Mouse (Mus musculus) 3T3-L1 (cell line): Measurements from ENCODE around the gene Med27.
A peak's percentile ranks its signal among the peaks of the same experiment; 100 is the strongest.

Experiments used
- DNase-seq: peaks from one replicate; pipeline ENCODE4 v3.0.0-alpha.2; 2015; ENCODE audit warnings: low read depth, low spot score

The Med27 gene

DNA sequence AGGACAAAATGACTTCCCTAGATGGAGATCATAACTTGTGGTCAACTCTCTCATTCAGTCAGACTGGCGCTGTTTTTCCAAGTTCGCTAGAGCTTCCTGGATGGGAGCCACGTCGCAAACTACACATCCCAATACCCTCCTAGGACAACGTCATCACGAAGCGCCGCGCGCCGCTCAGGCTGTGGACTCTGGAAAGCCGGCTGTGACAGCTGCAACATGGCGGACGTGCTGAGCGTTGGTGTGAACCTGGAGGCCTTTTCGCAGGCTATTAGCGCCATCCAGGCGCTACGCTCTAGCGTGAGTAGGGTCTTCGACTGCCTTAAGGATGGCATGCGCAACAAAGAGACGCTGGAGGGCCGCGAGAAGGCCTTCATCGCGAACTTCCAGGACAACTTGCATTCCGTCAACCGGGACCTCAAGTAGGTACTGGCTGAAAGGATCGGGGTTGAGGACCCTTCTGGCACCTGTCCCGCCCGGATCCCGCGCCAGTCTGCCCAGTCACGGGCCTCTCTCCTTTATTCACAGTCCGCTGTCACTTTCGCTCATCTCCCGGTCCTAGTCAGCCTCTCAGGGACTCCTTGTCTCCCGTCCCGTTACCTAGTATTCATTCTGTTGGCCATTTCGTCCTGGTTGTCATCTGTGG lies at the start of gene Med27:
TSS of gene Med27 (plus strand) at position 191 of the 643 bp plus-strand sequence.
- DNase-seq: peak; percentile 98

DNA sequence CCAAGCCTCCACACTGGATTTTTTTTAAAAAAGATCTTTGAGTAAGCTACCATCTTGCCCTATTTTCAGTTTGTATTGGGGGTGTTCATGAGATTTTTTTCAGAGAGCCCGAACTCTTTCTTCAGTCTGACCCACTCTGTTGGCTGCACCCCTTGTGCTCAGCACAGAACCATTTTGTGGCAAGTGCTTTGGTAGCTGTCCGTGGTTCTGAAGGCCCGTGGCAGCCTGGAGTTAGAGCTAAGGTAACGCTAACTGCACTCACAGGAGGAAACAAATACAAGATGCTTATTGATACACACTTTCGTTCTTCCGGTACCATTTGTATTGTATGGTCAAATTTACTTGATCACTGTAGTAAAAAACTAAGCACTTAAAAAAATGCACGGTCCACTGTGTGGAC lies 36.7 kb upstream of the Med27 start:
- peak; percentile 52 for DNase-seq

DNA sequence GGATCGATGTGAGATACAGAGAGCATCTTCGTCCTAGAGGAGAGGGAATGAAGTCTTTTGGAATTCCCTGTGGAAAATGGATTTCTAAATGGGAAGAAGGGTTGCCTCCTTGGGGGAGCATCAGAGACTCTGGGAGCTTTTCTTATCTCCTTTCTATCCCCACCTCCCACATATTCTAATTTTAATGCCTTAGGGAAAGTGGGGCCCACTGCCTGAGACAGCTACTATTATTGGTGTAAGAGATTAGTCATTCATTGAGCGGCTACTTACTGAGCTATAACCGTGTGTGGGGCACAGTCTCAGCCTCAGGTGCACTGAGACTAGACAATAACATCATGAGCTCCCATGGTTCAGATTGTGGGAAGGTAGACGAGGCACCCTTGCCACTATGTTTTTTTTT lies 34.6 kb upstream of the Med27 start:
- no peak for DNase-seq

DNA sequence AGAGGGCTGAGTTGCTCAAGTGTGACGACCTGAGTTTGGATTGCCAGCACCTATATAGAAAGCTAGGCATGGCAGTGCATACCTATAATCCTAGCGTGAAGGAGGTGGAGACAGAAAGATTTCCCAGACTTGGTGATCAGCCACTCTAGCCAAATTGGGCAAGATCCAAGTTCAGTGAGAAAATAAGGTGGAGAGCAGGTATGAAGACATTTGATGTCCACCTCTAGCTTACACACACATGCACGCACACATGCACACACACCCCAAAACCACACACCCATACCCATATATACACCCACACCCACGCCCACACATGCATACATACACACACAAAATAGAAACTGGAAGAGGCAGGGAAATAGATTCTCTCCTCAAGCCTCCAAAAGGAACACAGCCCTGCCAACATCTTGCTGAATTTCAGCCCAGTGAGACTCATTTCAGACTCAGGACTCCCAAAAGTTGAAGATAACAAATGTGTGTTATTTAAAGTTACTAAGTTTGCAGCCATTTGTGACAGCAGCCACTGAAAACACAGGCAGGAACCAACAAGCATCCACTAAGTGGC lies 28.6 kb upstream of the Med27 start:
- no peak for DNase-seq

DNA sequence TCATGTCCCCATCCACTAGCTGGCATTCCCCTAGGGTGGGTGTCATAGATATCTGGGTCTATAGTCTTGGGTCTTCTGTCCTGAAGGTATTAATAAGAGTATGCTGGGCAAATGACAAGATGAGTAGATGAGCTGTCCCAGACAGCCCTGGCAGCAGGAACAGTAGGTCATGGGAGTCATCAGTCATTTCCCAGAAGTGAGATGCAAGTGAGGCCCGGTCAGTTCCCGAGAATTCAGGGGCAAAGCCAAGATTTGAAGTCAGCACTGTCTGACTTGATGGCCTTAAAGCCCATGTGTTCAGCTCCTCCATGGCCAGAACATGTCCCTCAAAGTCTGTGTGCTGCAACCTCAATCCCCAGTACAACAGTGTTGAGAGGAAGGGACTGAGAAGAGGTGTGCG lies 28.0 kb upstream of the Med27 start:
- no peak for DNase-seq

DNA sequence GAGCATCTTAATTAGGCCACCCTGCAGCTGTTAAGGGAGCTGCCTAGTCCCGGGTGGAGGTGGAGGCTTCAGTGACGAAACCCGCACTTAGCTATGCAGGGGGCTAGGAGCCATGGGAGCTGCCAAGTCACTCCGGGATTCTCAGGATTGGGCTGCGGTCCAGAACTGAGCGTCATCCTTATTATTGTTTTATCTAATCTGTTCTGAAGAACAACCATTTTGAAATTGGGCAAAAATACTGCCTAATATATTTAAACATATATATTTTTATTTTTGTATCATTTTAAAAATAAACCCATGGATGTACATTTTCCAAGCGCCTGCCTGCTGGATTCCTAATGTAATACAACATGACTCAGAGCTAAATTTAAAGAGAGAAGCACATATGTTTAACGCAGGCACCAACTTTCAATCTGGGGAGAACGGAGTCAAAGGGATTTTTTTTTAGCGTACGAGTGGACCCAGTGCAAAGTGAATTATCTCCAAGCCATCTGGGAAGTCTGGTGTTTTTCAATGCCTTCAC lies 26.3 kb upstream of the Med27 start:
- DNase-seq: no peak

DNA sequence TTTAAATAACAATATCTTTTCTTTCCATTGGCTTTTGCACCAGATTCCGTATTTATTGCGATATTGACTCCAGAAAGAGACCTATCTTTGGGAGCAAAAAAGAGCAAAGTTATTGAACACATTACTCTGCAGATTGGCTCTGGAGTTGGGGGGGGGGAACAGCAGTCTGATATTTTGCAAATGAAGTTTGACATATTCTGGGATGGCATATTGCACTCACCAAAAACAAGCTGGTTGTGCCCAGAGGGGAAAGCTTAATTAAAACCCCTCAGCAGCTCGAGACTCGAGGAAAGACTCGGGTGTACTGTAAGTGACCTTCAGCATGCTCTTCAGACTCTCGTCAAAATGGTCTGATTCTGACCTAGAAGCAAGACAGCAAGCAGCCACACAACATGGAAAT lies 25.8 kb upstream of the Med27 start:
- DNase-seq: no peak

DNA sequence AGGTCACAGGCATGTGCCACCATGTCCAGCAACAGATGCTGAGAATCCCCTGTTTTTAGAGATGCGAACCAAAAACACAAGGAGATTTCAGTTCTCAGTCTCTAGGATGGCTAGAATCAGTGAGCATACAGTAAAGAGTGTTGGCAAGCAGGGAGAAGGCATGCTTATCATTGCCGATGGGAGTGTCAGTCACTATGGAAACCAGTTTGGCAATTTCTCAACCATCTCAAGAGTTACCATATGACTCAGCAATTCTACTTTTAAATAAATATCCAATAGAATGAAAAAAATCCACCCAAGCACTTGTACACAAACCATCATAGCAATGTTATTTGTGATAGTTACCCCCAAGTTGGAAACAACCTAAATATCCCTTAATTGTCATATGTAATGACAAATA lies 22.2 kb upstream of the Med27 start:
- peak; percentile 85 for DNase-seq

DNA sequence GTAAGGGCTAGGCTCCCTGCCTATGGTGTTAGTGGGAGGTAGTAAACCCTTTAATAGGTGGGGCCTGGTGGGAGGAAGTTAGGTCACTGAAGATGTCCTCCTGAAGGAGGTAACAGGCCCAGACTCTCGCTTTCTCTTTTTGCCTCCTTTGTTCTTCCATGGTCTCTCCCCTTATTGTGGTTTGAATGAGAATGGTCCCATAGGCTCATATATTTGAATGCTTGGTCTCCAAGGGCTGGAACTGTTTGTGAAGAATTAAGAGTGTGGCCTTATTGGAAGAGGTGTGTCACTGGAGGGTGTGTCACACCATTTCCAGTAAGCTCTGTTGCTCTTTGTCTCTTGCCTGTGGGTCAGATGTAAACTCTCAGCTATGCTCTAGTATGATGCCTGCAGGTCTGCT lies 16.1 kb upstream of the Med27 start:
- no peak for DNase-seq

DNA sequence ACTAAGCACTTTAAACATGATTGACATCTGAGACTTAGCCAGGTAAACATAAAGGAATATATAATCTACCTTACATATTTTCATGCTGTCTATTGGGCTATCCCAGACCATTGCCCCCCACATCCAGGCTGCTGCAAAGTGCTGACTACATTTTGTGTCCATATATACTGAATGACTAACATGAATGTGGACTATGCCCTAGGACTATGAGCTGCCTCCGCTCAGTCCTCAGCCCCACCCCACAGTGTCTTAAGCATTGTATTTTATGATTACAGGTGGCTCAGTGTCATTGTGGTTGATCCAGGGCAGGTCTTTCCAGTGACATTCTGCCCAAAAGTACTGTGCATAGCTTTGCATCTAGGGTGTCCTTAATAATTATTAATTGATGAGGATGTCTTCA lies 8.2 kb upstream of the Med27 start:
- no peak for DNase-seq

DNA sequence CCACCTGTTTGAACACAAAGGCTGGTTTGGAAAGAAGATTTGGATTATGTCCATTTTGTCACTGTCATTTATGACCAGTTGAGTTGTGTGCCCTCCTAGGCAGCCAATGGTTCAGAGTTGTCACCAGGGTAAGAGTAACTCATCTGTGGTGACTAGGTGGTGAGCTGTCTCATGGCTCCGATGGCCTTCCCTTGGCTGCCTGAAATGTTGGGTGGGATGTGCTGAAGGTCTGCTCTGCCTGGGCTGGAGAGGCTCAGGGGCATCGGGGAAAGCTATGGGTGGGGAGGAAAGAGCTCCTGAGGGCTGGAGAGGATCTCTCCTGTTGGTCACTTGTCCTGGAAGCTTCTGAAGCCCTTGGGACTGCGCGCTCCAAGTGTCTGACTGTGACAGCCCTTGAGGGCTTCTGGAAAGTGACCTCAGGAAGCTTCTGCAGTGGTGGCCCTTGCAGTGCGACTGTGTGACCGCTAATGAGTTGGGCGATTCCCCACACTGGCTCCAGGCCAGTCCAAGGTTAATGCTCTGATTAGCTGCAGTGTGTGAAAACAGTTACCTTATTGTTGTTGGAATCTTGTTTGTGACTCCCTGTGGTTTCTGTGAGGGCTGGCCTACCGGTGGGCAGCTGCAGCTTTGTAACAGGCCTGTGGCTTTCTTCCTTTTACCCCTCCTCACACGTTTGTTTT lies 12.2 kb downstream of the Med27 start:
- no peak for DNase-seq

DNA sequence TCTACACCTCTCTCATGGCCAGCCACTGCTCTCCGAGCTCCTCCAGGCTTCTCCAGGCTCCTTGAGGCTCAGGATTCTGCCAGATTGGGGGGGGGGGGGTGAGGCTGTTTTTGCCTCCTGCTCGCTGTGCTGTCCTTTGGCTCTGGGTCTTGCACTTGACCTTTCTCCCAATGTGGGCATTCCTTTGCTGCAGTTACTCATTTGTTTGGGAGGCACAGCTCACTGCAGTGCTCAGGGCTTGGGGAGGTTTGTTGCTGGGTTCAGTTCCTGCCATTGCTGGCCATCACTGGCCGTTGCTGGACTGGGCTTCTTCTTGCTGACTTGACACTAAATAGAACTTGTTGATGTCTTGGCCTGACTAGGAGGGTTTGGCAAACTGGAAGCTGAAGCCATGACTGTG lies 14.3 kb downstream of the Med27 start:
- DNase-seq: no peak

DNA sequence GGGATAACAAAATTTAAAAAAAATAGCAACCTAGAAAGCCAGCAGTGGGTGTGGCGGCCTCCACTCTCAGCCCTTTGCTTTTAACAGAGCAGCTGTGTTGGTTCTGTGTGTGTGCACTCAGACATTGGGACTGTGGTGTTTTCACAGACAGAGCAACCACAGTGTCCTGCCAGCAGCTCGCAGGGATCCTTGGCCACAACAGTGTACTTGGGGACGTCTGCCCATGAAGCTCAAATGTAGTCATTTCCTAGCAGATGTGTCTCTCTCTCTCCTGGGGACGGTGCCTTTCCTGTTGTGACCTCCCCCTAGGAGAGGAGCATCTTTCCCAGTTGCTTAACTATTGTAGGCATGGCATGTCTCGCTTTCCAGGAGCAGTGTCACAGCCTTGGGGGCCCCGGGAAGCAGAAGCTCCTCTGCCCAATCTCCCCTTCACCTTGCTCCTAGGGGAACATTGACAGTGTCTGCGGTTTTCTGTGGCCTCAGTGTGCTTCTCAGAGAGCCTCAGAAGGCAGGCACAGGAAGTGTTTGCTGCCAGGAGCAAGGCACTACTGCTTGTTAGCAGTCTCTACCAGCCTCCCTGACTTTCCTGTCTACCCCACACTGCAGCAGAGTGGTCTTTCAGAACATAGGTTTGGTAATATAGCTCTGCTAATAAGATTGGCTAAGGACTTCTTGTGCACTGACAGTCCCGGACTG lies 18.5 kb downstream of the Med27 start:
- DNase-seq: no peak

DNA sequence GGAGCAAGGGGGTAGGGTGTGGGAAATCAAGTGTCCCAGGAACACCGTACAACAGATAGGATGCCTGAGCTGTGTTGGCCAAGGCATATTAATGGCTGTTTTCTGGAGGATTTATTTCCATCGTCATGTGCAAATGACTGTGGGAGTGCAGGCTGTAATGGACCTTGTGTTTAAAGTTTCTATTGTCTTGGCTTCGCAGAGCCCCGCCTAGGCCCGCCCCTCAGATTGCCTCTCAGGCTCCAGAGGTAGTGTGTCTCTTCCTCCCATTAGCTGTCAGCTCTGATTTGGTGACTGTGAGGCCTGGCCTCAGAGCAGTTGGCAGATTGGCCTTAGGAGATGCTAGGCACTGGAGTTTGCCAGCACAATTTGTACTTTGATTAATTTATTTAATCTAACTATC lies 22.1 kb downstream of the Med27 start:
- DNase-seq: no peak

DNA sequence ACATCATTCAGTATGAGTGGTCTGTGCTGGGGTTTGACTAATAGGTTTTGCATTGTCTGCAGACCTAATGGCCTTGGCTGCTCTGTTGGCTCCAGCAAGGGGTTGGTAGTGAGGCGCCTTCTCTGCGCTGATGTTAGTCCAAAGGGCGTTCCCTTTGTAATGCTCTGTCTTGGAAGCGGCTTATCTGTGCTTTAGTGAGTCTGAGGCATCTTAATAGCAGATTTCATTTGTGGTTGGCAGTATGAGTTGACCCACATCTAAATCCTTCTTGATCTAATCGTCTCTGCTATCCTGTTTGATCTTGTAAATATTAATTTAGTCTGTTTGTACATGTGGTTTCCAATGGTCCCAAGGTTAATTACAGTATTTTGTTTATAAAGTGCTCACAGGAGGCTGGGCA lies 25.6 kb downstream of the Med27 start:
- no peak for DNase-seq

DNA sequence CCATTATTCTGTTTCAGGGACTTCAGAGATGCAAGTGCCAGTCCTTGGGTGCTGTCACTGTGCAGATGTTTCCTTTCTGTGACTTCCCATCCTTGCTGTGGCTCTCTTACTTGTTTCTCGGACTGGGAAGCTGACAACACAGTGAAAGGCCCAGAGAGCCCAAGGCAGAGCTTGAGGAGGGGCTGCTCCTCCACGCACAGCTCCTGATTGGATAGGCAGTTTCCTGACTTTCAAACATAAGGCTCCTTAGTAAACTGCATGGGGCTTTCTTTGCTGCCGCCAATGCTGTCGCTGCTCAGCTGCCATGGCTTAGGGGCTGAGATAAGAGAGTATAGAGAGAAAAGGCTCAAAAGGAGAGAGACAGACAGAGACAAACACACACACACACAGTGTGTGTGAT lies 35.1 kb downstream of the Med27 start:
- no peak for DNase-seq

DNA sequence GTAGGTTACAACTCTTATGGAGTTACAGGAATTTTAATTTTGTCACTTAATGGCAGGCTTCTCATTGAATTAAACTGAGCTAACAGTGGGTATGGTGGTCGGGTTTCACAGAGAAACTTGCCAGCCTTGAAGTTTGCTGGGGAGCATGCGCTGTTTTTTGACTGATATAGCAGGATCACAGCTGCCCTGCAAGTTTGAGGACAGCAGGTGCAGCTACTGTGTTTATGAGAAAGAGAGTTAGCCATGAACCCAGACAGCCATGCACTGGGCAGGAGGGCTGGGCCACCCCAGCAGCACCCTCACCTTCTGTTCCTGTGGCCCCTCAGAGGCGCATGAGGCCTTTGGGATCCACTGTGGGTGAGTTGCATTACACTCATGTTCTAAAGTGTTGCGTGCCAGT lies 36.0 kb downstream of the Med27 start:
- no peak for DNase-seq

DNA sequence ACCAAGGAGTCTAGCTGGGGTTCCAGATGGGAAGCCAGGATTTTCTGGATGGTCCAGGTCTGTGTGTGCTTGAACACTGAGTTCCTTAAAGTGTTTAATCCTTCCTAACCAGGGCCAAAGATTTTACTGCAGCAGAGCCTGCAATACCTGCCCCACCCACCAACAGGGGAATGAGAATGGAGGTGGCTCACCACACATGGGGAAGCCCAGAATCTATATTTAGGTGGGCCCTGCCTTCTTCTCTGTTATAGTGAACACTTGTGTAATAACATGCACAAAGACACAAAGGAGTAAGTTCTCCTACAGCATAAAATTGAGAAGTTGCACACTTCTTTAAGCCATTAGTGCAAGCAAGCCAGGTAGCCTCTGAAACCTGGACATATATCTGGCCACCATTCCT lies 36.5 kb downstream of the Med27 start:
- DNase-seq: no peak

DNA sequence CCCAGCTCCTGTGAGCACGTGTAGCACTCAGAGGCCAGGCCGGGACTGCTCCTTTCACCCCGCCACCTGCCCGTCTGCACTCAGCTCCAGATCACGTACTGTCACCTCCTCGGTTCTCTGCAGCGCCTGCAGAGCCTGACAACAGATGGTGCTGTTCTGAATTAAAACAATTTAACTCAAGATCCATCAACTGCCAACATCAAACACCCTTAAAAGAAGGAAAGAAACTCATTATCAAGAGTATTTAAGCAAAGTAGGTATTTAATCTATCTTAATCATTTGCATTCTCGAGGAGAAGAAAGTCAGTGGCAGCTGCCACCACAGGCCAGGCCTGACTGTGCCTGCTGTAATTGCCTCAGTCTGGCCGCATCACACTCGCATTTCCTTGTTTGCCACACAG lies 38.8 kb downstream of the Med27 start:
- no peak for DNase-seq

DNA sequence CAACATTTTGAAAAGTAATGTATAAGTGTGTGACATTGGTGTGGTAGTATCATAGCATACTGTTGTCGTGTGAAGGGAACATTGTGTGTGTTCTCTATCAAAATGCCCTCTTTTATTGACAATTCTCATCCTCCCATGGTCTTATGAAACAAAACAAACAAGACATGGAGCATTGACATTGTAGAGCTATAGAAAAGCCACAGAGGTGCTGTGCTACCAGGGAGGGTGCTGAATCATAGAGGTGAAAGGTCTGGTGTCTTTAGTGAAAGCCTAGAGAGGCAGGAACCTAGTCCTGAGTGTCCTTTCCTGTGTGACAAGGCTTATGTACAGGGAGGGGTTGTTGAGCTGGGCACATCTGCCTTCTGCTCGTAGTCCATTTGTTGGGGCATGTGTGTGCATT lies 40.6 kb downstream of the Med27 start:
- DNase-seq: no peak

DNA sequence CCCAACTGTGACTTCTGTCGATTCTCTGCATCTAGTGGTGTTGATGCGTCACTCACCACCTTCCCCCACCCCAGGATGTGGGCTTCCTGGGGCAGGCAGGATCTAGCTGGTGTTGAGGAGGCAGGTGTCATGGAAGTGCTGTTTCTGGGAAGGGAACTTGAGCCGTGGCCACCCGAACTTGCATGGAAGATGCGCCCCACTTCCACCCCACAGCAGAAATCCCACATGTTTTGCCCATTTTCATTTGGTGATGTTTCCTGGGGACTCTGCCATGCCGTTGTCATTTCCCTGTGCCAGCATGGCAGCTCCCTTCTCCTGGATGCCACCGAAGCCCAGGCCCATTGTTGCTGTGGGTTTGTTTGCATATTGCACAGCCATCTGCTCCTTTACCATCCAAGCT lies 42.3 kb downstream of the Med27 start:
- DNase-seq: no peak

DNA sequence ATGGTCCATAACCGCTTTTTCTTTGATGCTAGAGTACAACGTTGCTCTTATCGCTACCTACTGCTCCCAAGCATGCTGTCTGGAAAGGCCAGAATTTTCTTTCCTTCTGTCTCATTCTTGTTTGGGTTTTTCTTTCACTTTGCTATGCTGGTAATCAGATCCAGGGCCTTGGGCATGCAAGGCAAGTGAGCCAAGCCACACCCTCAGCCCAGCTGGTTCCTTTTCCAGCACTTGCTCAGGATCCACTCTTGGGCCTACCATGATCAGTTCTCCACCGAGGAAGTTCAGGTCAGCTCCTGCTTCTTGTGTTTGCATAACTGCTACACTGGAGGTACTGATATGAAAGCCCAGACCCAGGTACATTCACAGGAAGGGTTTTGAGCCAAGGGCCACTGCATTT lies 44.5 kb downstream of the Med27 start:
- peak; percentile 65 for DNase-seq

DNA sequence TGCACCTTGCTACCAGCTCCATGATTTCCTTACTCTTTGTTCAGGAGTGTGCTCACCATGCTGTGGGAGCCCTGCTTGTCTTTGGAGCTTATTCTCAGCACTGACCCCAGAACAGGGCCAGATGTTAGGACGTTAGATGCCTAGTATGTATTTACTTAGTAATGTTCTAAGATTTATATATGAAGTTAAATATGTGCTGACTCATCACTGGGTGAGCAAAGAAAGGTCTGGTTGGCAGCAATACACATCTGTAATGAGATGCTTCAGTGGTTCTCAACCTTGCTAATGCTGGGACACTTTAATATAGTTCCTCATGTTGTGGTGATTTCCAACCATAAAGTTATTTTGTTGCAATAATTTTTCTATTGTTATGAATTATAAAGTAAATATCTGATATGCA lies 45.4 kb downstream of the Med27 start:
- DNase-seq: peak; percentile 47
